Mouse (Mus musculus): ENCODE measurements at regions not wholly inside any gene's neighbourhood (a gene's known extent, or its start where the extent isn't known, plus 50 kb on each side); places are given as distances from the start of the nearest gene placed in this dataset.
A peak's percentile ranks its signal among the peaks of the same experiment; 100 is the strongest.
"Not testable (repeated sequence)": the region's sequence is repeated elsewhere in the genome, so short reads cannot be mapped to it uniquely, and the experiment has no call there.

- DNase-seq (ENCODE audit: low read depth, low spot score): no peak
Measured at GRCm38 (mm10) chr4:38334529-38335149, 1115.5 kb upstream of the 1700009N14Rik start.

- no peak for DNase-seq (ENCODE audit: low read depth, low spot score)
Measured at GRCm38 (mm10) chr4:38335156-38335555, 1114.9 kb upstream of the 1700009N14Rik start.

- DNase-seq (ENCODE audit: low read depth, low spot score): peak; percentile 3
Measured at GRCm38 (mm10) chr4:38371047-38371446, 1079.0 kb upstream of the 1700009N14Rik start.

GRCm38 (mm10) chr4:38381916-38382315 lies 1068.2 kb upstream of the 1700009N14Rik start:
- DNase-seq (ENCODE audit: low read depth, low spot score): no peak

- no peak for DNase-seq (ENCODE audit: low read depth, low spot score)
Measured at GRCm38 (mm10) chr4:38396635-38397034, 1053.5 kb upstream of the 1700009N14Rik start.

GRCm38 (mm10) chr4:38435326-38435725 lies 1014.8 kb upstream of the 1700009N14Rik start:
- not testable (repeated sequence) for DNase-seq (ENCODE audit: low read depth, low spot score)

- DNase-seq (ENCODE audit: low read depth, low spot score): no peak
Measured at GRCm38 (mm10) chr4:38461473-38462194, 988.5 kb upstream of the 1700009N14Rik start.

- no peak for DNase-seq (ENCODE audit: low read depth, low spot score)
Measured at GRCm38 (mm10) chr4:38498271-38498670, 951.8 kb upstream of the 1700009N14Rik start.

GRCm38 (mm10) chr4:38505875-38506274 lies 944.2 kb upstream of the 1700009N14Rik start:
- no peak for DNase-seq (ENCODE audit: low read depth, low spot score)

GRCm38 (mm10) chr4:38507202-38507601 lies 942.9 kb upstream of the 1700009N14Rik start:
- no peak for DNase-seq (ENCODE audit: low read depth, low spot score)

- no peak for DNase-seq (ENCODE audit: low read depth, low spot score)
Measured at GRCm38 (mm10) chr4:38519108-38519507, 931.0 kb upstream of the 1700009N14Rik start.
